Mouse (Mus musculus): Measurements from ENCODE around the gene Pet117. TPM values are rescaled to one million over a fixed set of nuclear protein-coding genes. Genes with fewer than 3 reads are reported as not detected.

The Pet117 gene
- polyA plus RNA-seq (2016; fragmentation: Nextera tagmentation; extraction: Ambion mirVana): 3.3 TPM in 1 of 2 replicates, not detected in the other

GRCm38 (mm10) chr2:144368400-144369019 is at the start of gene Pet117, which contains the start of gene Kat14:
Gene Pet117, plus strand, starts transcription at chr2:144368996.
Gene Kat14, plus strand, starts transcription at chr2:144368983.
- 9% methylated on average over 38 of the region's 38 CpGs for WGBS
- Histone ChIP-seq H3K27me3 (replicated peaks) (no peaks in the 10 kb centered on the region), H3K9ac (peak within 1 kb of the TSS; percentile 88), H3K9me3 (no peaks in the 10 kb centered on the region), H3K4me3 (peak within 1 kb of the TSS; percentile 80), H3K4me2 (replicated peaks) (peak within 1 kb of the TSS; percentile 60), H3K36me3 (peaks cover 6% of the 10 kb centered on the region), H3K27ac (peak within 1 kb of the TSS; percentile 87), H3K4me1 (peaks cover 9% of the 10 kb centered on the region)
- peak; percentile 94 for ATAC-seq (ENCODE audit: low FRiP score, low read depth)

GRCm38 (mm10) chr2:144324218-144324617 is 44.6 kb upstream of the Pet117 start:
- 0 out of 2 replicates have a peak, but pooled peaks cover 1% of the 10 kb centered on the region for H3K4me1 ChIP-seq
- no peaks in the 10 kb centered on the region for H3K9me3 ChIP-seq
- no peak for ATAC-seq (ENCODE audit: low FRiP score, low read depth)
- peaks cover 14% of the 10 kb centered on the region for H3K27me3 ChIP-seq (replicated peaks)
- no peak overlapping the region for H3K4me2 ChIP-seq (replicated peaks)
- H3K9ac ChIP-seq: no peak overlapping the region
- H3K27ac ChIP-seq: no peak overlapping the region
- no peak overlapping the region for H3K4me3 ChIP-seq
- no peaks in the 10 kb centered on the region for H3K36me3 ChIP-seq
- 81% methylated on average over 3 of the region's 3 CpGs for WGBS

- H3K9ac ChIP-seq: no peak overlapping the region
- H3K4me1 ChIP-seq: peaks cover 36% of the 10 kb centered on the region
- H3K9me3 ChIP-seq: no peaks in the 10 kb centered on the region
- H3K4me2 ChIP-seq (replicated peaks): peak overlapping the region; percentile 96
- no peak for ATAC-seq (ENCODE audit: low FRiP score, low read depth)
- no peaks in the 10 kb centered on the region for H3K36me3 ChIP-seq
- WGBS: 2% methylated on average over 10 of the region's 10 CpGs
- no peak overlapping the region for H3K4me3 ChIP-seq
- H3K27ac ChIP-seq: no peak overlapping the region
- peaks cover 66% of the 10 kb centered on the region for H3K27me3 ChIP-seq (replicated peaks)
Observed at GRCm38 (mm10) chr2:144329451-144329850, 39.3 kb upstream of the Pet117 start.

- H3K9me3 ChIP-seq: no peaks in the 10 kb centered on the region
- H3K27me3 ChIP-seq (replicated peaks): peaks cover 71% of the 10 kb centered on the region
- no peaks in the 10 kb centered on the region for H3K36me3 ChIP-seq
- no peak overlapping the region for H3K27ac ChIP-seq
- peak overlapping the region; percentile 45 for H3K4me3 ChIP-seq
- peak overlapping the region; percentile 96 for H3K4me2 ChIP-seq (replicated peaks)
- peaks cover 36% of the 10 kb centered on the region for H3K4me1 ChIP-seq
- ATAC-seq (ENCODE audit: low FRiP score, low read depth): no peak
- no peak overlapping the region for H3K9ac ChIP-seq
- under 1% methylated on average over 10 of the region's 10 CpGs for WGBS
Observed at GRCm38 (mm10) chr2:144329937-144330336, 38.9 kb upstream of the Pet117 start.

GRCm38 (mm10) chr2:144330352-144330959 is 38.3 kb upstream of the Pet117 start:
- Histone ChIP-seq H3K4me3 (peak overlapping the region; percentile 45), H3K9me3 (no peaks in the 10 kb centered on the region), H3K27ac (no peak overlapping the region), H3K9ac (peak overlapping the region; percentile 42; the same call in 1 of the 2 replicates), H3K27me3 (replicated peaks) (peaks cover 75% of the 10 kb centered on the region), H3K36me3 (no peaks in the 10 kb centered on the region), H3K4me2 (replicated peaks) (peak overlapping the region; percentile 96), H3K4me1 (peaks cover 36% of the 10 kb centered on the region)
- WGBS: under 1% methylated on average over 41 of the region's 41 CpGs
- ATAC-seq (ENCODE audit: low FRiP score, low read depth): 0 out of 2 replicates have a peak, but pooled peaks have one; percentile 11

- H3K9me3 ChIP-seq: no peaks in the 10 kb centered on the region
- H3K4me2 ChIP-seq (replicated peaks): peak overlapping the region; percentile 96
- H3K9ac ChIP-seq: peak overlapping the region; percentile 42; the same call in 1 of the 2 replicates
- under 1% methylated on average over 50 of the region's 50 CpGs for WGBS
- H3K4me3 ChIP-seq: peak overlapping the region; percentile 45
- peaks cover 36% of the 10 kb centered on the region for H3K4me1 ChIP-seq
- H3K36me3 ChIP-seq: no peaks in the 10 kb centered on the region
- no peak overlapping the region for H3K27ac ChIP-seq
- H3K27me3 ChIP-seq (replicated peaks): peaks cover 75% of the 10 kb centered on the region
- ATAC-seq (ENCODE audit: low FRiP score, low read depth): peak; percentile 50
Observed at GRCm38 (mm10) chr2:144330960-144331371, 37.8 kb upstream of the Pet117 start.

- Histone ChIP-seq H3K27me3 (replicated peaks) (peaks cover 75% of the 10 kb centered on the region), H3K9ac (peak within 1 kb of the TSS; percentile 42; the same call in 1 of the 2 replicates), H3K4me1 (peaks cover 36% of the 10 kb centered on the region), H3K4me3 (peak within 1 kb of the TSS; percentile 45), H3K36me3 (no peaks in the 10 kb centered on the region), H3K4me2 (replicated peaks) (peak within 1 kb of the TSS; percentile 96), H3K9me3 (no peaks in the 10 kb centered on the region), H3K27ac (no peak within 1 kb of the TSS)
- under 1% methylated on average over 62 of the region's 62 CpGs for WGBS
- ATAC-seq (ENCODE audit: low FRiP score, low read depth): peak; percentile 57
Observed at GRCm38 (mm10) chr2:144331401-144332302, 37.1 kb upstream of the Pet117 start, which contains the start of gene Ovol2. Gene Ovol2, minus strand, starts transcription at chr2:144332146.

- no peak for ATAC-seq (ENCODE audit: low FRiP score, low read depth)
- peaks cover 75% of the 10 kb centered on the region for H3K27me3 ChIP-seq (replicated peaks)
- H3K4me1 ChIP-seq: peaks cover 36% of the 10 kb centered on the region
- H3K4me2 ChIP-seq (replicated peaks): peak overlapping the region; percentile 96
- H3K4me3 ChIP-seq: peak overlapping the region; percentile 45
- H3K9me3 ChIP-seq: no peaks in the 10 kb centered on the region
- WGBS: 5% methylated on average over 9 of the region's 9 CpGs
- no peaks in the 10 kb centered on the region for H3K36me3 ChIP-seq
- no peak overlapping the region for H3K27ac ChIP-seq
- H3K9ac ChIP-seq: no peak overlapping the region
Observed at GRCm38 (mm10) chr2:144332486-144332885, 36.3 kb upstream of the Pet117 start.

- Histone ChIP-seq H3K4me1 (peaks cover 36% of the 10 kb centered on the region), H3K36me3 (no peaks in the 10 kb centered on the region), H3K4me3 (peak overlapping the region; percentile 21), H3K27ac (no peak overlapping the region), H3K9me3 (no peaks in the 10 kb centered on the region), H3K4me2 (replicated peaks) (peak overlapping the region; percentile 96), H3K9ac (no peak overlapping the region), H3K27me3 (replicated peaks) (peaks cover 69% of the 10 kb centered on the region)
- 6% methylated on average over 28 of the region's 28 CpGs for WGBS
- ATAC-seq (ENCODE audit: low FRiP score, low read depth): no peak
Observed at GRCm38 (mm10) chr2:144333138-144333842, 35.5 kb upstream of the Pet117 start.

GRCm38 (mm10) chr2:144337230-144337629 is 31.6 kb upstream of the Pet117 start:
- Histone ChIP-seq H3K9me3 (no peaks in the 10 kb centered on the region), H3K4me3 (no peak overlapping the region), H3K9ac (no peak overlapping the region), H3K4me1 (peaks cover 6% of the 10 kb centered on the region; the same call in 1 of the 2 replicates), H3K27me3 (replicated peaks) (peaks cover 31% of the 10 kb centered on the region), H3K36me3 (no peaks in the 10 kb centered on the region), H3K27ac (no peak overlapping the region), H3K4me2 (replicated peaks) (no peak overlapping the region)
- 75% methylated on average over 3 of the region's 3 CpGs for WGBS
- ATAC-seq (ENCODE audit: low FRiP score, low read depth): no peak

- Histone ChIP-seq H3K36me3 (no peaks in the 10 kb centered on the region), H3K9me3 (no peaks in the 10 kb centered on the region), H3K4me1 (peaks cover 4% of the 10 kb centered on the region; the same call in 1 of the 2 replicates), H3K27ac (no peak overlapping the region), H3K27me3 (replicated peaks) (peaks cover 26% of the 10 kb centered on the region), H3K4me3 (no peak overlapping the region), H3K4me2 (replicated peaks) (no peak overlapping the region), H3K9ac (no peak overlapping the region)
- WGBS: 82% methylated on average over 7 of the region's 8 CpGs
- no peak for ATAC-seq (ENCODE audit: low FRiP score, low read depth)
Observed at GRCm38 (mm10) chr2:144337701-144338100, 31.1 kb upstream of the Pet117 start.

All from neural tube, embryonic 12.5 days (tissue).